Mouse (Mus musculus) midbrain, embryonic 12.5 days (tissue): ENCODE results near the gene Gm17019. TPM values are rescaled to one million over a fixed set of nuclear protein-coding genes. Genes with fewer than 3 reads are reported as not detected.
"Not testable (repeated sequence)": the region's sequence is repeated elsewhere in the genome, so short reads cannot be mapped to it uniquely, and the experiment has no call there.

Experiments used
- ATAC-seq: fragments of 200-750 bp; cut with Nextera tagmentation; 2 replicates; pipeline ENCODE4 v1.8.0; 2017; ENCODE audit warnings: low read depth, moderate TSS enrichment, moderate library complexity; ENCODE audit not compliant: low FRiP score
- H3K27ac ChIP-seq: fragments of 300-500 bp; sonication (generic); replicated peaks from 2 replicates; pipeline ENCODE4 v1.5.1; 2016; ENCODE audit warnings: mild to moderate bottlenecking
- H3K27me3 ChIP-seq: fragments of 300-500 bp; sonication (generic); 2 replicates; pipeline ENCODE4 v1.6.1; 2016; ENCODE audit warnings: mild to moderate bottlenecking
- H3K36me3 ChIP-seq: fragments of 300-500 bp; sonication (generic); 2 replicates; pipeline ENCODE4 v1.6.1; 2016
- H3K4me1 ChIP-seq: fragments of 300-500 bp; sonication (generic); 2 replicates; pipeline ENCODE4 v1.6.1; 2016
- H3K4me2 ChIP-seq: fragments of 300-500 bp; sonication (generic); replicated peaks from 2 replicates; pipeline ENCODE4 v1.6.1; 2016; ENCODE audit warnings: mild to moderate bottlenecking, moderate library complexity
- H3K4me3 ChIP-seq: fragments of 300-500 bp; sonication (generic); 2 replicates; pipeline ENCODE4 v1.5.1; 2016; ENCODE audit warnings: mild to moderate bottlenecking
- H3K9ac ChIP-seq: fragments of 300-500 bp; sonication (generic); replicated peaks from 2 replicates; pipeline ENCODE4 v1.6.1; 2016; ENCODE audit warnings: mild to moderate bottlenecking, moderate library complexity
- H3K9me3 ChIP-seq: fragments of 300-500 bp; sonication (generic); 2 replicates; pipeline ENCODE4 v1.6.1; 2016; ENCODE audit warnings: mild to moderate bottlenecking
- WGBS: fragments of 180-500 bp; shearing (Covaris S2); methylation state at CpG from one replicate; pipeline ENCODE4 v1.1.7; 2016; 5-methylcytosine and 5-hydroxymethylcytosine counted together
- polyA plus RNA-seq: library from polyadenylated mRNA; unstranded; fragments of >200 nt; fragmentation: Nextera tagmentation; extraction: Ambion mirVana; gene quantifications from 2 replicates; pipeline ENCODE4 v1.2.1, GENCODE M21; 2016

The Gm17019 gene
- polyA plus RNA-seq, result not detected in 2 replicates

DNA sequence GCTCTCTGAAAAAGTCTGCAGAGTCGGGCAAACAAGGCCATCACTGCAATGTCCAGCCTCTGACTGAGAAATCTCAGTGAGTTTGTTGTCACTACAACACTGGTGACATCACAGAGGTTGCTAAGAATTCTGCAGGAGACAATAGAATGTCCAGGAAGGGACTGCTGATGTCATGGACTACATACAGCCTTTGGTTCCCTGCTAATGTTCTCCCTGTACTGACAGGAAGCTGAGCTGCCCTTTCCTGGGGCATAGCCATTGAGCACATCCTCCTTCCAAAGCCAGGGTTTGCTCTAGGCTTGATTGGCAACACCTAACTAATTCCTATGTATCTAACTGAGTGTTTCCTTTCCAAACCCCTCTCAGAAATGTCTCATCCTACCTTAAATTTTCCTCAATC, at the start of gene Gm17019:
Gene Gm17019, minus strand, starts transcription at position 101 of the 400 bp plus-strand sequence.
- WGBS, result 59% methylated on average over 1 of the region's 1 CpGs
- ATAC-seq, H3K4me2 ChIP-seq, H3K27me3 ChIP-seq, H3K9ac ChIP-seq, H3K36me3 ChIP-seq, H3K27ac ChIP-seq, H3K4me1 ChIP-seq, H3K4me3 ChIP-seq: not testable (repeated sequence)
- H3K9me3 ChIP-seq, result peaks cover 42% of the 10 kb centered on the region

DNA sequence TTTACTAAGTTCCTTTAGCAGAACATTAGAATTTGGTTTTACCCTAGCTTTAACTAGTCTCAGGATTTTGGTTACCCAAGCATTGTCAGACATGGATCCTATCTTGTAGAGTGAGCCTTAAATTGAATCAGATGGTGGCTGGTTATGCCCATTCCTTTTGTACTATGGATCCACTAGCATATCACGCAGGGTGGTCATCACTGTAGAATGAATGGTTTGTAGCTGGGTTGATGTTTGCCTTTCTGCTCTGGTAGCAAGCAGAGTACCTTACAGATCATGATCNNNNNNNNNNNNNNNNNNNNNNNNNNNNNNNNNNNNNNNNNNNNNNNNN, 29.6 kb upstream of the Gm17019 start:
- H3K4me3 ChIP-seq, ATAC-seq, H3K27me3 ChIP-seq, H3K9ac ChIP-seq, H3K36me3 ChIP-seq, H3K27ac ChIP-seq, H3K4me2 ChIP-seq, H3K4me1 ChIP-seq: not testable (repeated sequence)
- H3K9me3 ChIP-seq, result peaks cover 17% of the 10 kb centered on the region
- 86% methylated on average over 1 of the region's 1 CpGs for WGBS

DNA sequence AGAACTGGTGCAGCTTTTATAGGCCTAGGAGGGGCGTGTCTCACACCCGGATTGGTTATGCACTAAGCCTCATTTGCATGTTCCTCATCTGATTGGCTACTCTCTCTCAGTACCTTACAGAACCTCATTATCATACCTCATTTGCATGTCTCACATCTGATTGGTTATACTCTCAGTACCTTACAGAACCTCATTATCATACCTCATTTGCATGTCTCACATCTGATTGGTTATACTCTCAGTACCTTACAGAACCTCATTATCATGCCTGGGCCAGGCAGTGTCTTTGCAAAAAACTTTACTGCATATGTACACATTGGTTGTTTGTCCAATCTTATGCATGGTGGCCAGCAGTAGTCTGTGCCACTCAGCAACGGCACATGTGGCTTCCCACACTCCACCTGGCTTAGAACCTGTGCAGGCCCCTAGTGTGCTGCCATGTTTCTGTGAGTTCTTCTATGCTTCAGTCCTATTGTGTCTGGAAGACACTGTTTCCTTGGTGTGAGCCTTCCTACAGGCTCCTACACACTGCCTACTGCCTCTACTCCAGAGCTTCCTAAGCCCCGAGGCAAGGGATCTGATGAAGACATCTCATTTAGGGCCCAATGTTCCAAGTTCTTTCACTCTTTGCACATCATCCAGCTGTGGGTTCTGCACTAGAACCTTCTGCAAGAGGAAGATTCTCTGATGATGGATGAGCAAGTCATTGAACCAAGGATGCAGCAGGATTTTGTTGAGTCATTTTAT, 29.0 kb upstream of the Gm17019 start:
- not testable (repeated sequence) for H3K27me3 ChIP-seq, H3K4me1 ChIP-seq, H3K4me3 ChIP-seq, H3K36me3 ChIP-seq, H3K4me2 ChIP-seq, H3K27ac ChIP-seq, H3K9ac ChIP-seq
- peaks cover 19% of the 10 kb centered on the region for H3K9me3 ChIP-seq
- ATAC-seq, result peak; percentile 92
- WGBS, result 83% methylated on average over 4 of the region's 4 CpGs

DNA sequence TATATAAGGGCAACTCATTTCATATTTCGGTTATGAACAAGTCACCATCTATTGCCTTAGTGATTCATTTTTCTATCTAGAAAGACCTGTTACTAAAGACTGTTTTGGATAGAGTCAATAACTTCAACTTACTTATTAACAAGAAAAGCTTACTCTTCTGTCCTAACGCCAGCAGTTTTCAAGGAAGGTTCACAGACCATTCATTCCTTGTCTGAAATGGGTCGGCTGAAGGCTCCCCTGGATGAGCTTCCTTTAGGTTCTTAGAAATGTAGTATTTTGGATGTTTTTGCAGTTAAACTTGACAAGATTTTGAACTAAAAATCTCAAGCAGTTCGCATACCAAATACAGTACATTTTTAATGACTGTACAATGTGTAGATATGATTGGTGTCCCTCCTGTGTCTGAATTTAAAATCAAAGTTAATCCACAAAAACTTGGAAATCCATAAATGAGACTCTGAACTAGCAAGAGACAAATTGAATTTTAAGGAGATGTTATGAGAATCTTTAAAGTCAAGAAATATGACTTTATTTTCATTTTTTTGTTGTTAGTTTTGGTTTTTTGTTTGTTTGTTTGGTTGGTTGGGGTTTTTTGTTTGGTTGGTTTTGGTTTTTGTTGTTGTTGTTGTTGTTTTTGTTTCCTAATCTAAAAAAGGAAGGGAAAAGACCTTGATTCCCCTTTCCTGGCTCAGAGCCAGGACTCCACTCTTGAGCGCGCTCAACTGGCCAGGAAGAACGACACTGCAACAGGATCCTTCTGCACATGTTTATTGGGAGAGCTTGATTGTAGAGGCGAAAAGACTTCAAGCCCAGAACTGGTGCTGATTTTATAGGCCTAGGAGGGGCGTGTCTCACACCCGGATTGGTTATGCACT, 21.6 kb upstream of the Gm17019 start:
- 74% methylated on average over 10 of the region's 10 CpGs for WGBS
- not testable (repeated sequence) for H3K9ac ChIP-seq, H3K27ac ChIP-seq, H3K36me3 ChIP-seq, H3K4me3 ChIP-seq, H3K27me3 ChIP-seq, ATAC-seq, H3K4me2 ChIP-seq, H3K4me1 ChIP-seq
- peaks cover 33% of the 10 kb centered on the region for H3K9me3 ChIP-seq

DNA sequence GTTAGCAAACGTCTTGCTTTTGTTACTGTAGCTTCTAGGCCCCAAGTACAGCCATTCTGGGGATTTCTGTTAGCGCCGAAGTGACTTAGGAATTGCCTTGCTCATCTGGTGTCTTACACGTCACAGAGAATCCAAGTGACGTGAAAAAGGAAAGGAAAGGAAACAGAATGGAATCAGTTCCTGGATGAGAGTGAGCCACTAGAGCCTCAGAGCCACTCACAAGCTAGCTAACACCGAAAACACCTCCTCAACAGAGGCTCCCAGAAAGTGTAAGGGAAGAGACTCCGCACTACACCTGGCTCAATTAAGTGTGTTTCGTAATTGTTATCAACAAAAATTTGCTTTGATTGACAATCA, 20.8 kb upstream of the Gm17019 start:
- not testable (repeated sequence) for H3K4me3 ChIP-seq, ATAC-seq

DNA sequence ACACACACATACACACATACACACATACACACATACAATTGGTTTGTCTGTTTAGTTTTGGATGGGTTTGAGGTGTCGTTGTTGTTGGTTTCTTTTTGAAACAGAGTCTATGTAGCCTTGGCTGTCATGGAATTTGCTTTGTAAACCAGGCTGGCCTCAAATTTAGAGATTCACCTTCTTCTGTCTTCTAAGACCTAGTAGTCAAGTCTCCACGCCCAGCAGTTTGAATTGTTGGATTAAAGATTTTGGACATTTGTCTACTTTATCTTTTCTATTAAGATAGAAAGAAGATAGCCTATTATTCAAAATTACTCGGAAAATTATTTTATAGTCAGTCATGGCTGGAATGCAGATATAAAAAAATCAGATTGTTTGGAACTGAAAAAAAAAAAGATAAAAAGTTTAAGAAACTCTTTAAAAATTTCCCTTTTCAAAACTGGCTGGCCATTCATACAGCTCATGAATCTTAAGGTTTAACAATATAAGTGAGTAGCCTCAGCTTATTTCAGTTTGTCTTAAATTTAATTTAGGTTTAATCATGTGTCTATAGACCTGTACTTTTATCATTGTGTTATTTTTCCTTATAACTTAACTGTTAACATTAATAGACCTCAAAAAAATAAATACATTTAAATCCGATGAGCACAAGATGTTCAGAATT, 20.3 kb upstream of the Gm17019 start:
- 85% methylated on average over 4 of the region's 4 CpGs for WGBS
- not testable (repeated sequence) for H3K9ac ChIP-seq, H3K4me2 ChIP-seq, H3K4me3 ChIP-seq, H3K27ac ChIP-seq, H3K36me3 ChIP-seq, ATAC-seq, H3K27me3 ChIP-seq, H3K4me1 ChIP-seq
- peaks cover 33% of the 10 kb centered on the region for H3K9me3 ChIP-seq

More for the DNA sequence above, 20.8 kb upstream of the Gm17019 start:
- not testable (repeated sequence) for H3K9ac ChIP-seq, H3K4me2 ChIP-seq, H3K27ac ChIP-seq, H3K27me3 ChIP-seq, H3K36me3 ChIP-seq, H3K4me1 ChIP-seq
- WGBS, result 75% methylated on average over 8 of the region's 8 CpGs
- peaks cover 33% of the 10 kb centered on the region for H3K9me3 ChIP-seq

DNA sequence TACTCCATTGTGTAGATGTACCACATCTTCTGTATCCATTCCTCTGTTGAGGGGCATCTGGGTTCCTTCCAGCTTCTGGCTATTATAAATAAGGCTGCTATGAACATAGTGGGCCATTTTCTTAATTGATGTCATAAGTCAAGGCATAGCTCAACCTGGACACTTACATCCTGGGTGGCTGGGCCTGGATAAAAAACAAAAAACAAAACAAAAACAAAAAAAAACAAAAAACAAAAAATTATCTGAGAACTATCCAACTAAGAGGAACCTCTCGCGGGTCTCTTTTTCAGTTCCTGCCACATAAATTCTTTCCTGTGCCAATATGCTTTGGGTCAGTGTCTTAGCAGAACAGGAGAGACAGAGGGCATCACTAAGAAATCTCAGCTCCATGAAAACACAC, 18.0 kb upstream of the Gm17019 start:
- H3K4me3 ChIP-seq, H3K9ac ChIP-seq, H3K4me1 ChIP-seq, H3K27me3 ChIP-seq, H3K36me3 ChIP-seq, H3K27ac ChIP-seq, ATAC-seq, H3K4me2 ChIP-seq: not testable (repeated sequence)
- WGBS, result 76% methylated on average over 2 of the region's 2 CpGs
- H3K9me3 ChIP-seq, result peaks cover 28% of the 10 kb centered on the region

DNA sequence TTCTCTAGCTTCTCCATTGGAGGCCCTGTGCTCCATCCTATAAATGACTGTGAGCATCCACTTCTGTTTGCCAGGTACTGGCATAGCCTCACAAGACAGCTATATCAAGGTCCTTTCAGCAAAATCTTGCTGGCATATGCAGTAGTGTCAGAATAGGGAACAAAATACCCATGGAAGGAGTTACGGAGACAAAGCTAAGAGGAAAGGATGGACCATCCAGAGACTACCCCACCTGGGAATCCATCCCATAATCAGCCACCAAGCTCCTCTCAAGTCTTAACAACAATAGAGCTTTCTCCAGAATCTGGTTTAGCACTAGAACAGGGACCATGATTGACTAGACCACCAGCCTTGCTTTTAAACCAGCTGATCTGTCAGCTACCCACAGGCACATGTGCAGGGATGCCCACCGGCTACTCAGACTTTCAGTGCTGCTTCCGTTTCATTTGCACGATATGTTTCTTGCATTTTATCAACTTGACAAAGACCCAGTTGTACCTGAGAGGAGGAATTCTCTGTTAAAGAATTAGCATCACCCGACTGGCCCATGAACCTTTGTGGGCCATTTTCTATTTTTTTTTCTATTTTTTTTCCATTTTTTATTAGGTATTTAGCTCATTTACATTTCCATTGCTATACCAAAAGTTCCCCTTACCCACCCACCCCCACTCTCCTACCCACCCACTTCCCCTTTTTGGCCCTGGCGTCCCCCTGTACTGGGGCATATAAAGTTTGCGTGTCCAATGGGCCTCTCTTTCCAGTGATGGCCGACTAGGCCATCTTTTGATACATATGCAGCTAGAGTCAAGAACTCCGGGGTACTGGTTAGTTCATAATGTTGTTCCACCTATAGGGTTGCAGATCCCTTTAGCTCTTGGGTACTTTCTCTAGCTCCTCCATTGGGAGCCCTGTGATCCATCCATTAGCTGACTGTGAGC, 12.3 kb upstream of the Gm17019 start:
- H3K27ac ChIP-seq, H3K4me3 ChIP-seq, H3K4me2 ChIP-seq, H3K9ac ChIP-seq, H3K4me1 ChIP-seq, H3K27me3 ChIP-seq, H3K36me3 ChIP-seq: not testable (repeated sequence)
- ATAC-seq, result peak; percentile 44; the same call in 1 of the 2 replicates
- H3K9me3 ChIP-seq, result peaks cover 13% of the 10 kb centered on the region
- WGBS, result 86% methylated on average over 9 of the region's 9 CpGs

DNA sequence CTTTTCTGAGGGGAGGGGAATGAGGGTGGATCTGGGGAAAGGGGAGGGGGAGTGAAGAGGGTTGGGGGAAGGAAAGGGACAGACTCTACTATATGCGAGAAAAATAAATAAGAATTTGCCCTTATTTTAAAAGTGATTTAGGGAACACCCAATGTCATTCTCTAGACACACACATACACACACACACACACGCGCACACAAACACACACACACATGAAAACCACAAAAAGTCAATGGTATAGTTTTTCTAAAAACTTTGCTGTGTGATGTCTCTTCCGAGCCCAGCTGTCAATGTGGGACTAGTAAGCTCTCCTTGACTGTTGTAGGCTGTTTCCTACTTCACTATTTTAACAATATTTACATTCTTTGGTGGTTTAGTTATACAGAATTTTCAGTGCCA, 8.0 kb upstream of the Gm17019 start:
- H3K27me3 ChIP-seq, H3K4me1 ChIP-seq, H3K4me3 ChIP-seq, H3K36me3 ChIP-seq, ATAC-seq, H3K4me2 ChIP-seq, H3K9ac ChIP-seq, H3K27ac ChIP-seq: not testable (repeated sequence)
- H3K9me3 ChIP-seq, result peaks cover 30% of the 10 kb centered on the region
- WGBS, result 76% methylated on average over 4 of the region's 4 CpGs

DNA sequence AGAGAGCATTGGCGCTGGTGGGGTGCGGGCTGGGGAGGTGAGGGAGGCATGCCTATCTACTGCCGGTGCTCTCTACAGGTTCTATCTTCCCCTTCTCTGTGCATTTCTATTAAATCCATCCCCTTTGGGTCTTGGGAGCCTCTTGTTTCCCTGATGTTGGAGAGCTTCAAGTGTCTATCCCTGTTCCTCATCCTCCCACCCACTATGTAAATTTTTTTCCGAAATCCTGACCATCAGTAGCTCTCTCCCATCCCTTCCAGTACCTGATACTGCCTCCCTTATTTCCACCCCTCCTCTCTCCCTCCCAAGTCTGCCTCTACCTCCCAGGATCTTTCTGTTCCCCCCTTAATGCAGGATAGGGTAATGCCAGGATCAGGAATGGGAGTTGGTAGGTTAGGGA, 7.2 kb upstream of the Gm17019 start:
- peak; percentile 94 for ATAC-seq
- not testable (repeated sequence) for H3K4me2 ChIP-seq, H3K9ac ChIP-seq, H3K4me1 ChIP-seq, H3K36me3 ChIP-seq, H3K27ac ChIP-seq, H3K27me3 ChIP-seq, H3K4me3 ChIP-seq
- 76% methylated on average over 4 of the region's 4 CpGs for WGBS
- peaks cover 27% of the 10 kb centered on the region for H3K9me3 ChIP-seq

DNA sequence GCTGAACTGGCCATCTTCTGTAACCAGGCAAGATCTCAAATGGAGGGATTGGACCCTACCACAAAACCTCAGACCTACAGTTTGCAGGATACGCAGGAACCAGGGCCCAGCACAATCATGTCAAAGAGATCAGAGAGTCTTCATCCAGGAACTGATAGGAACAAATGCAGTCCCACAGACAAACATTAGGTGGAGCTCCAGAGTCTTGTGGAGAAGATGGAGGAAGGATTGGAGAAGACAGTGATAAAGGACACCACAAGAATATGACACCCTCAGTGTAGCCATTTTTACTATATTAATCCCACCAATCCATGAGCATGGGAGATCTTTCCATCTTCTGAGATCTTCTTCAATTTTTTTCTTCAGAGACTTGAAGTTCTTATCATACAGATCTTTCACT, 8.5 kb downstream of the Gm17019 start:
- not testable (repeated sequence) for H3K36me3 ChIP-seq, H3K27ac ChIP-seq, H3K9ac ChIP-seq, H3K4me2 ChIP-seq, H3K4me3 ChIP-seq, H3K4me1 ChIP-seq, ATAC-seq, H3K27me3 ChIP-seq
- peaks cover 41% of the 10 kb centered on the region for H3K9me3 ChIP-seq
- 85% methylated on average over 1 of the region's 1 CpGs for WGBS
